Comparison of ENCODE assay signal across 9 mouse cellular contexts in genomic region chr10:78756021-78756420, GRCm38 (mm10). TPM values are rescaled to one million over a fixed set of nuclear protein-coding genes. Genes with fewer than 3 reads are reported as not detected.
DNase-seq lines count a peak whose midpoint lies in the region; ATAC-seq and TF ChIP-seq lines count a peak whose summit lies in the region.
"Had no signal": no experiment of that assay in that cellular context is flagged by ENCODE, and none has a peak within 500 bp of the region (broad histone marks: within the 10 kb centered on the region; RNA-seq: fewer than 3 reads in every experiment).

No protein-coding gene starts in this region.

- intact Hi-C loops in heart, adult 2 months (cut with DNase I): loop anchor here (1.0 to 10.0 kb wide), 2 partner anchors 360 to 909 kb away; partner anchors contain the start of genes Madcam1 and Tpgs1

- H3K36me3 ChIP-seq in heart, adult 2 months (ENCODE audit: control insufficient read depth, insufficient read depth, low read length): no peaks in the 10 kb centered on the region
- H3K36me3 ChIP-seq in heart, embryonic 10.5 days: no peaks in the 10 kb centered on the region
- no peaks in the 10 kb centered on the region for H3K36me3 ChIP-seq in ES-Bruce4 (ENCODE audit: control insufficient read depth, insufficient read depth, low read length, poor library complexity, severe bottlenecking)

- TF ChIP-seq CTCF in heart, adult 2 months (IDR thresholded peaks at IDR 0.05): peak; percentile 100; the same call in 1 of the 2 replicates
- peak; percentile 77 for TF ChIP-seq CTCF in ES-Bruce4 (IDR thresholded peaks at IDR 0.05; ENCODE audit: low read depth, low read length)

- 33% methylated on average over 6 of the region's 6 CpGs for WGBS in heart, adult 2 months
- 40% methylated on average over 6 of the region's 6 CpGs for WGBS in heart, embryonic 10.5 days

- no peaks in the 10 kb centered on the region for H3K9me3 ChIP-seq in heart, embryonic 10.5 days
- no peaks in the 10 kb centered on the region for H3K9me3 ChIP-seq in ES-Bruce4 (replicated peaks; ENCODE audit: control insufficient read depth, insufficient read depth, low read length, poor library complexity, severe bottlenecking)

- no peaks in the 10 kb centered on the region for H3K4me1 ChIP-seq in heart, adult 2 months (ENCODE audit: control insufficient read depth, insufficient read depth, low read length)
- H3K4me1 ChIP-seq in heart, embryonic 10.5 days: 0 out of 2 replicates have a peak, but pooled peaks cover 4% of the 10 kb centered on the region
- no peaks in the 10 kb centered on the region for H3K4me1 ChIP-seq in ES-Bruce4 (ENCODE audit: control insufficient read depth, insufficient read depth, low read length)

- no peak overlapping the region for H3K4me3 ChIP-seq in heart, adult 2 months
- H3K4me3 ChIP-seq in heart, embryonic 10.5 days: no peak overlapping the region
- H3K4me3 ChIP-seq in ES-Bruce4 (ENCODE audit: low read depth, low read length): no peak overlapping the region

- no peak for TF ChIP-seq POLR2A in heart, adult 2 months (IDR thresholded peaks at IDR 0.05; ENCODE audit: insufficient read depth, low read depth, low read length)
- no peak for TF ChIP-seq POLR2A in ES-Bruce4 (IDR thresholded peaks at IDR 0.05; ENCODE audit: insufficient read depth, low read length)

- H3K9ac ChIP-seq in heart, adult 2 months (ENCODE audit: low read depth, low read length): no peak overlapping the region
- no peak overlapping the region for H3K9ac ChIP-seq in ES-Bruce4 (ENCODE audit: low read depth, poor library complexity, severe bottlenecking)

- DNase-seq in heart, adult 2 months: peak; percentile 22 to 71
- DNase-seq in heart, embryonic 10.5 days (ENCODE audit: low spot score): no peak
- DNase-seq in c-Kit-positive CD71-positive TER-119-positive erythroid progenitor cells, embryonic 14.5 days (ENCODE audit: low spot score): peak; percentile 10
- DNase-seq in frontal cortex, postnatal 25 days (ENCODE audit: low spot score in 2 of 2): peak; percentile 77 to 87
- DNase-seq in layer of hippocampus, adult 9-11 months: peak; percentile 72
- peak; percentile 20 to 32 for DNase-seq in thymus, postnatal 36 days

- no peak for TF ChIP-seq EP300 in heart, adult 2 months (IDR thresholded peaks at IDR 0.05; ENCODE audit: insufficient read depth, low read depth, low read length)
- TF ChIP-seq EP300 in ES-Bruce4 (IDR thresholded peaks at IDR 0.05; ENCODE audit: insufficient read depth, low read depth, low read length): no peak

- H3K27ac ChIP-seq in heart, adult 2 months: no peak overlapping the region
- H3K27ac ChIP-seq in heart, embryonic 10.5 days: no peak overlapping the region
- no peak overlapping the region for H3K27ac ChIP-seq in ES-Bruce4 (ENCODE audit: insufficient read depth, low read length)

- no peaks in the 10 kb centered on the region for H3K79me2 ChIP-seq in heart, adult 2 months (replicated peaks; ENCODE audit: control insufficient read depth, insufficient read depth, low read length)

- peak; percentile 68 for ATAC-seq in megakaryocyte progenitor cell, adult 5-6 weeks (replicated peaks; ENCODE audit: poor library complexity)

- peaks cover 5% of the 10 kb centered on the region; the same call in 1 of the 2 replicates for H3K27me3 ChIP-seq in heart, adult 2 months (ENCODE audit: control insufficient read depth, insufficient read depth, low read length)
- peaks cover 4% of the 10 kb centered on the region; the same call in 1 of the 2 replicates for H3K27me3 ChIP-seq in heart, embryonic 10.5 days (ENCODE audit: insufficient read depth, poor library complexity, severe bottlenecking)
- H3K27me3 ChIP-seq in ES-Bruce4 (ENCODE audit: control insufficient read depth, insufficient read depth, low read length, poor library complexity, severe bottlenecking): no peaks in the 10 kb centered on the region; the same call in 1 of the 2 replicates

RNA-seq across cellular contexts. Expression of gene Ccdc105, which starts 3.2 kb away (rescaled TPM):
- not detected for total RNA-seq in heart, adult 2 months (2021)
- polyA plus RNA-seq in heart, adult 2 months (2012; rRNA removed): not detected in 2 replicates
- polyA plus RNA-seq in heart, embryonic 10.5 days (2016; fragmentation: Nextera tagmentation; extraction: Ambion mirVana): not detected in 2 replicates
- polyA plus RNA-seq in ES-Bruce4 (2011; ENCODE audit: insufficient read depth, insufficient read length, low read depth, missing spikeins): not detected in 2 replicates
- not detected in 2 replicates for total RNA-seq in megakaryocyte progenitor cell, adult 5-6 weeks (2015)
- not detected in 2 replicates for total RNA-seq in megakaryocyte progenitor cell, adult 5-6 weeks (2017)

RNA-seq across cellular contexts. Expression of gene Slc1a6, which starts 24.3 kb away (rescaled TPM):
- total RNA-seq in heart, adult 2 months (2021): not detected
- polyA plus RNA-seq in heart, adult 2 months (2012; rRNA removed): 0.04 and 0.15 TPM in 2 replicates
- 0.68 and 0.76 TPM in 2 replicates for polyA plus RNA-seq in heart, embryonic 10.5 days (2016; fragmentation: Nextera tagmentation; extraction: Ambion mirVana)
- polyA plus RNA-seq in ES-Bruce4 (2011; ENCODE audit: insufficient read depth, insufficient read length, low read depth, missing spikeins): 0.87 and 0.88 TPM in 2 replicates
- total RNA-seq in megakaryocyte progenitor cell, adult 5-6 weeks (2015): not detected in 2 replicates
- not detected in 2 replicates for total RNA-seq in megakaryocyte progenitor cell, adult 5-6 weeks (2017)

RNA-seq across cellular contexts. Expression of gene Casp14, which starts 37.9 kb away (rescaled TPM):
- total RNA-seq in heart, adult 2 months (2021): not detected
- not detected in 2 replicates for polyA plus RNA-seq in heart, adult 2 months (2012; rRNA removed)
- not detected in 2 replicates for polyA plus RNA-seq in heart, embryonic 10.5 days (2016; fragmentation: Nextera tagmentation; extraction: Ambion mirVana)
- polyA plus RNA-seq in ES-Bruce4 (2011; ENCODE audit: insufficient read depth, insufficient read length, low read depth, missing spikeins): not detected in 2 replicates
- not detected in 2 replicates for total RNA-seq in megakaryocyte progenitor cell, adult 5-6 weeks (2015)
- total RNA-seq in megakaryocyte progenitor cell, adult 5-6 weeks (2017): not detected in 2 replicates
- polyA plus RNA-seq: lung, embryonic 16.5 days had no signal
